In genomic region chr9:80002394-80003188, GRCm38 (mm10) we compare ENCODE assay signal across 9 mouse cellular contexts. TPM values are rescaled to one million over a fixed set of nuclear protein-coding genes. Genes with fewer than 3 reads are reported as not detected.
DNase-seq lines count a peak whose midpoint lies in the region; TF ChIP-seq lines count a peak whose summit lies in the region.
"Had no signal": no experiment of that assay in that cellular context is flagged by ENCODE, and none has a peak within 500 bp of the region (broad histone marks: within the 10 kb centered on the region; RNA-seq: fewer than 3 reads in every experiment).

No protein-coding gene starts in this region.

- no peaks in the 10 kb centered on the region for H3K4me1 ChIP-seq in cerebellum, adult 2 months (ENCODE audit: control insufficient read depth, insufficient read depth, low read length)

- H3K27ac ChIP-seq in cerebellum, adult 2 months (ENCODE audit: insufficient read depth, low read length) = no peak overlapping the region
- H3K27ac ChIP-seq: macrophage had no signal

- H3K27me3 ChIP-seq in cerebellum, adult 2 months (ENCODE audit: control insufficient read depth, insufficient read depth, low read length) = no peaks in the 10 kb centered on the region

- peak; percentile 85 for DNase-seq in NIH3T3 (ENCODE audit: low read depth)
- DNase-seq in cerebellum, adult 2 months = peak; percentile 55 to 69
- DNase-seq in frontal cortex, postnatal 10 days (ENCODE audit: low spot score in 2 of 2) = peak; percentile 55 to 73
- peak; percentile 44 for DNase-seq in hindlimb bud, embryonic 11.5 days (ENCODE audit: extremely low spot score, low read depth, low spot score)
- DNase-seq in left cerebral cortex, adult 11 months (ENCODE audit: low spot score) = peak; percentile 78
- DNase-seq in mesoderm, embryonic 11.5 days (ENCODE audit: low read depth, low spot score) = peak; percentile 75
- peak; percentile 75 for DNase-seq in right cerebral cortex, postnatal 25 days
- peak; percentile 49 for DNase-seq in yolk sac, embryonic 10.5 days (ENCODE audit: low spot score)

- no peak for TF ChIP-seq POLR2A in cerebellum, adult 2 months (IDR thresholded peaks at IDR 0.05; ENCODE audit: borderline replicate concordance, insufficient read depth, low read length)

- no peak overlapping the region for H3K4me3 ChIP-seq in cerebellum, adult 2 months (replicated peaks; ENCODE audit: insufficient read depth, low read depth, low read length)

- TF ChIP-seq CTCF in cerebellum, adult 2 months (IDR thresholded peaks at IDR 0.05; ENCODE audit: borderline replicate concordance, insufficient read depth, low read depth, low read length) = peak; percentile 93

- 31% methylated on average over 14 of the region's 14 CpGs for WGBS in cerebellum, adult 2 months

RNA-seq across cellular contexts. Expression of gene Filip1, which starts 10.1 kb away (rescaled TPM):
- polyA plus RNA-seq in cerebellum, adult 2 months (2012; rRNA removed) = 2.8 and 2.9 TPM in 2 replicates
- polyA plus RNA-seq: macrophage had no signal
